Mouse (Mus musculus): ENCODE results near the gene Trpc4.
A peak's percentile ranks its signal among the peaks of the same experiment; 100 is the strongest.

The Trpc4 gene

DNA sequence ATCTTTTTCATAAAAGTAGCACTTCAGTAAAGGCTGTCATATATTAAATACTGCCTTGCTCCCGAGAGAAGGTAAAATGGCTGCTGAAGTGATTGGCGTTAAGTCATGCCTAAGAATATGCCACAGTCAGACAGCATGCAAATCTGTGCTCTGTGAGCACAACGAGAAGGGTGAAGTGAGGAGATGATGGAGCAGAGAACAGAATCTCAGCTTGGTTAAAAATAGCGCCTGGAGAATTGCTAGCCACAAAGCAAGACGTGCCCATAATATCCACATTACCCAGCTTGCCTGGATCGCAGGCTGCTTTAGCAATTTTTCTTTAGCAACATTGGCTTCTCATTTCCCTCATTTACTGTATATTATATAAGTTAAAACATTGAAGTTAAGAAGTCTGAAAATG, 113.3 kb downstream of the Trpc4 start:
- no peak for DNase-seq

- DNase-seq: no peak
These were observed 118.8 kb downstream of the Trpc4 start for GRCm38 (mm10) chr3:54274651-54275050.

DNA sequence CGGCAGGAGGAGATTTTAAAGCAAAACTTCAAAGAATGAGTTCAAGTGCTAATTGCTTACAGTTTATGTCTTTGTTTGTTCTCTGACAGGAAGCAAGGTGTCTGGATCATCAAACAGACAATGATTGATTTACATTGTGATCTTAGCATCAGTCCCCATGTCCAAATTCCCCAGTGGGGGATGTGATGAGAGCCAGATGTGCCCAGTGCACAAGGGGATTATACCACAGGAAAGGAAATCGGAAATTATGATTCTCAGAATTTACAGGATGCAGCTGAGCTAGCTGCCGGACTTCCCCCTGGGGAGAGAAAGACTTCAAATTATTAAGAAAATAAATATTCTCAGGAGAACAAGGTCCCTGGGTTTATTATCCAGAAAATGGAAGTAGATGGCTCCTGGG, 133.9 kb downstream of the Trpc4 start:
- DNase-seq: no peak

DNA sequence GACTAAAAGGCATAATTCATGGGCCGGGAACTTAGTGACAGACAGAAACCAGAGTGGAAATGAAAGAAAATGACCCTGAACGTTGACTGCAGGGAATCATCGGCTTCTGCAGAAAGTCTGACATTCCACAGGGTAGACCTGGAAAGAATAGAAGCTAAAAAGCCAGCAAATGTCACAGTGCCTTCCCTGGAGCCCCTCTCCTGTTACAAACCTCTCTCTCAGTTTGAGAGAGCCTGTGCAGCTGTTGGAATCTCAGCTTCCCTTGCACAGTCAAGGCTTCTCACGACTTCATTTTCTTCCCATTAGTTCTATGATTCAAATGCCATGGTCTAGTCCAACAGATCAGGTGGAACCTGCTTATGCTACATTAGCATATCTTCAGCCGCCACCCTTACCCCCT, 154.8 kb downstream of the Trpc4 start:
- no peak for DNase-seq

- no peak for DNase-seq
These were observed 158.2 kb downstream of the Trpc4 start for GRCm38 (mm10) chr3:54314055-54314454.

DNA sequence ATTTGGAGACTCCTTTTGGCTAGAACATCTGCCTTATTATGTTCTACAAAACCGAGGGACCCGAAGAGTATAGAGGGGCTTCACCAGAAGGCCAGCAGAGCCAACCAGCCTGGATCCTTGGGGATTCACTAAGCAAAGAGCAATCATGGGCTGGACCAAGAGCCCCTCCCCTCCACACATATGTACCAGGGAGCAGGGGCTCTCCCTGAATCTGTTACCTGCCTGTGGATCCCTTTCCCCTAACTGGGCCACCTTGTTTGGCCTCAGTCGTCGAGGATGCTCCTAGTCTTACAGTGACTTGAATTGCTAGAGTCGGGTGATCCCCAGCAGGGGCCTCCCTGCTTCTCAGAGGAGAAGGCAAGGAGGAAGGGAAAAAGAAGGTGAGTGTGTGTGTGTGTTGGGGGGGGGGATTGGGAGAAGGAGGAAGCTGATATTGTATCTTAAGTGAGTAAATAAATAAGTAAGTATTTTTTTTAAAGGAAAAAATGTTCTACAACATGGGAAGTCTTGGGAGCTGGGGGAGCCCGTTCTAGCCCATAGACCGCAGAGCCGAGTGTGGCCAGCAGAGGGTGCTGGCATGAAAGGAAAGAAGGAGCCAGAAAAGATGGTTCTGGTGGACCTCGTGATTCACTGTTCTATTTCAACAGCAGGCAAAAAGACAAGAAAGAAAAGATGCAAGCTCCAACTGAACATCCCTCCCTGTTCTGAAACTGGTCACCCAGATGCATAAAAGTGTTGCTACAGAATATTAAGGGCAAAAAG, 197.2 kb downstream of the Trpc4 start:
- peak; percentile 5 for DNase-seq

DNA sequence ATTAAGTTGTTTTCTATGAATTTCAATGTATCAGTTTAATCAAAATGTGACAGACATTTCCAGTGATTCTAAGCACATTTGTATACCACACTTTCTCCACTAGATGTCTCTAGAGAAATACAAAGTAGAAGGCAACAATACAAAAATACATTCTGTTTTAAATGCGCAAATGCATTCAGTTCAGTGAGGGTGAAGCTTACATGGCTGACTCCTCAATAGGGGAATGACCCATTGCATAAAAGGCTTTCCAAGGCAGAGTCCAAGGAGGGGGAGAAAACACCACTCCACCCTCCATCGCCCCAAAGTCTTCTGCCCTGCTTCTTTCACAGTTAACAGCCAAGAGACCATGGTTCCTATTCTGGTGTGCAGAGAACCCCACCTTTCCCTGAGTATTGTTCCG, 201.7 kb downstream of the Trpc4 start:
- DNase-seq: no peak

DNA sequence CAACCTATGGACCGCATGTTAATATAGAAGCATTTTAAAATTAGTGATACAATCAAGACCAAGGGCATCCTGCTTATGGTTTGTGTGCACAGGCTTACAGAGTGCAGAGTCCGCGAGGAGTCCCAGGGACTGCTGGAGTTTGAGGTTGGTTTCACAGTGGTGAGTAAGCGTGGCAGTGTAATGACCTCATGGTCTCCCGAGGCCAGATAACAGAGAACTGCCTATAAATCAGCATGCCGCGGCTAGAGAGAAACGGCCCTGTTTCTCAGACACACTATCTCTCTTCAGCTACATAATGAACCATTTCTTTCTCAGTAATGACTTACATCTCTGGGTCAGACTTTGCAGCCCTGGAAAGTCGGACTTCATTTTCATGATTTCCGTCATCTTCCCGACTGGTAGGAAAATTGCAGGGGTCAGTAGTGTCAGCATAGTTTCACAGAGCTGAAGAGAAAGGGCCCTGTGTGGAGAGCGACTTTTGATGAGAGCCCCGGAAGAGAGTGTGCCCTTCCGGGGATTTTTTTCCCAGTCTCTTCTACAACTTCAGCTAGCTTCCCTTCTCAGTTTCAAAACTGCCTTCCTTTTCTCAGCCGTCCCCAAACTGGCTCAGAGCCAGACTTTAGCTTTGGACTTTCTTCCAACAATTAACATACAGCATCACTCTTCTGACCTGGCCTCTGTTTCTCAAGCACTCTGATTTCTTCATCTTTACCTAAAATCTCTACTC, 202.8 kb downstream of the Trpc4 start:
- no peak for DNase-seq

- no peak for DNase-seq
These were observed 205.1 kb downstream of the Trpc4 start, which contains the start of gene Postn for GRCm38 (mm10) chr3:54360897-54361296. TSS of gene Postn (plus strand) at chr3:54361109.

DNA sequence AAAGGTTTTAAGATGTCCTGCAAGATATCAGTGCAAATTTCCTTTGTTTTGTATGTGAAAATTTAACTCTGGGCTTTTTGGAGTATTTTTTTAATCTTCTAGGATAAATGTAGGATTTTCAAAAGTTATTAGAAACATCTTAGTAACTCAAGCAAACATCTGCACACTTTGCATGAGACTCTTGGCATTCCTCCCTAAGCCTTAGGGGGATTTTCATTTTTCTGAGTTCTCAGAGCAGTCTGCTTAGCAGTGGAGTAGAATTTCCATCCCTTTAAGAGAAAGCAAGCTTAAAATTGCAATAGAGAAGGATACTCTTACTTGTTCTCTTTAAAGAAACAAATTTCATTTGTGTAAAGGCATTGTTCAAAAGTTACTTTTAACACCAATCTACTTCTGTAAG, 205.8 kb downstream of the Trpc4 start:
- no peak for DNase-seq

All from cerebellum, adult 9-11 months (tissue).